Mouse (Mus musculus): Measurements from ENCODE around the gene Pdlim1.
"Not testable (repeated sequence)": the region's sequence is repeated elsewhere in the genome, so short reads cannot be mapped to it uniquely, and the experiment has no call there.

Pdlim1 gene

GRCm38 (mm10) chr19:40248476-40248875, 23.2 kb downstream of the Pdlim1 start:
- ATAC-seq (ENCODE audit: insufficient number of reproducible peaks, low FRiP score, low TSS enrichment) = no peak

GRCm38 (mm10) chr19:40247268-40247666, 24.4 kb downstream of the Pdlim1 start:
- no peak for ATAC-seq (ENCODE audit: insufficient number of reproducible peaks, low FRiP score, low TSS enrichment)

GRCm38 (mm10) chr19:40246646-40247267, 24.9 kb downstream of the Pdlim1 start:
- ATAC-seq (ENCODE audit: insufficient number of reproducible peaks, low FRiP score, low TSS enrichment) = no peak

- ATAC-seq (ENCODE audit: insufficient number of reproducible peaks, low FRiP score, low TSS enrichment) = no peak
Measured at GRCm38 (mm10) chr19:40240838-40241689, 30.6 kb downstream of the Pdlim1 start.

DNA sequence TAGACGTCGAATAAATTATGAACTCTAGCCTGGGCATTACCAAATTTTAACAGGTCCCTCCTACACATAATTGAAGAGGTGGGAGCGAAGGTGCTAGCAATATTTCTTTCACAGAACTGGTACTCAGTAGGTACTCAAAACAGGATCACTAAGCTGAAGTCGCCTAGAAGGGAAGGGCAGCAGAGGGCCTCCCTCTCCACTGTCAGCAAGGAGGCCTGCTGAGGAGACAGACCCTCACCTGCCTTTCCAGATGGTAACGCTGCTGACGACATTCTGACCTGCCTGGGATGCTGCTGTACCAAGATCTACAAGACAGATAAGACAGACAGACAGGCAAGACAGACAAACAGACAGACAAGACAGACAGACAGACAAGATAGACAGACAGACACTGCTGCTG, 31.3 kb downstream of the Pdlim1 start:
- ATAC-seq (ENCODE audit: insufficient number of reproducible peaks, low FRiP score, low TSS enrichment) = no peak

GRCm38 (mm10) chr19:40238175-40238850, 33.3 kb downstream of the Pdlim1 start:
- no peak for ATAC-seq (ENCODE audit: insufficient number of reproducible peaks, low FRiP score, low TSS enrichment)

- ATAC-seq (ENCODE audit: insufficient number of reproducible peaks, low FRiP score, low TSS enrichment) = no peak
Measured at GRCm38 (mm10) chr19:40232560-40232959, 39.1 kb downstream of the Pdlim1 start.

- no peak for ATAC-seq (ENCODE audit: insufficient number of reproducible peaks, low FRiP score, low TSS enrichment)
Measured at GRCm38 (mm10) chr19:40231825-40232541, 39.7 kb downstream of the Pdlim1 start.

- ATAC-seq (ENCODE audit: insufficient number of reproducible peaks, low FRiP score, low TSS enrichment) = no peak
Measured at GRCm38 (mm10) chr19:40231074-40231738, 40.4 kb downstream of the Pdlim1 start.

DNA sequence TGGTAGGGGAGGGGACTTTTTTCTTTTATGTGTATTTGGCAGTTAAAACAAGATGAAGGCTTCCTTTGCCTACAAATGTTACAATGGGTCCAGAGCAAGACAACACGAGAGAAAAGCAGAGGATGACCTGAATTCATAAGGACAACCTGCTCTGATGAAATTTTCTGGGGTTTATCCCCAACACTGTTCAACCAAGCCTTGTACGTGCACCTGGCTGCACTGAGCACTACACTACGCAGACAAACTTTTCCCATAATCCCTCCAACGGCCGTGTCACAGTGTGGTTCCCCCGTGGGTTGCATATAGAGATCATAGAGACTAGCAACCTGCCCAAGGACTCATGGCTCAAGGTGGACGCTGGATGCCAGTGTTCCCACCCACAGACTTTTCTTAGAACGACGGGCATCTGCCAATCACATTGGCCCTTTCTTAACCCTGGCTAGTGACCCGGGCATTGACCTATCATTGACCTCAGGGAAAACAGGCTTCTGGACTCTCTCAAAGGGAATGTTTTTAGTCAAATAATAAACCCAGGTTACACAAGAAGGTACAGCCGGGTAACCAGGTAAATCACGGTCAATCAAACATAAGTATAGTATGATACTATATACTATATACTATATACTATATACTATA, 45.0 kb downstream of the Pdlim1 start:
- no peak for ATAC-seq (ENCODE audit: insufficient number of reproducible peaks, low FRiP score, low TSS enrichment)

GRCm38 (mm10) chr19:40225761-40226110, 45.9 kb downstream of the Pdlim1 start:
- ATAC-seq (ENCODE audit: insufficient number of reproducible peaks, low FRiP score, low TSS enrichment) = no peak

DNA sequence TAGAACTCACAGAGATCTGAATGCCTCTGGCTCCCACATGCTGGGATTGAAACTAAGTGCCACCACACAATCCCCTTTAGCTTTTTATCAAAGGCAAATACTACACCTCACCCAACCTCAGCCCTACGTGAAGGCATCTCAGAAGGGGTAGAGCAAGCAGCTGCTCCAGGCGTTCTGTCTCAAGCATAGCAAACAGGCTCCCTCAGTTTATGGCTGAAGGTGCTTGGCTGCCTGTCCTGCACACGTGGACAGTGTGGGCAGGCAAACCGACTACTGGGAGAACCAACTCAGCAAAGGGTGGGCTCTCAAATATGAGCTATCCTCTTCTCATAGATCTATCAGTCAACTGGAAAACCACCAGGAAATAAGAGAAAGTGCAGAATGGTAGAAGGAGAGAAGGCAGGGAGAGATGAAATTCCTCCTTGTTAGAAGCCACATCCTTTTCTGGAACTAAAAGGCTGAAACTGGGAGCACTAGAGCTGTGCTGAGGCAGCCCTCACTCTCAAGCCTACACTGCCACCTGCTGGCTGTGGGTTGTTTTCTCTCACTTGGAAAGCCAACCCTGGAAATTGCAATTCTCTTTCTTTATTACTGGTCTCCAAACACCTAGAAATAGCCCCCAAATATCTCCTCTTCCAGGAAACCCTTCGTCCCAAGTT, 46.4 kb downstream of the Pdlim1 start:
- peak; percentile 58; the same call in 1 of the 2 replicates for ATAC-seq (ENCODE audit: insufficient number of reproducible peaks, low FRiP score, low TSS enrichment)

DNA sequence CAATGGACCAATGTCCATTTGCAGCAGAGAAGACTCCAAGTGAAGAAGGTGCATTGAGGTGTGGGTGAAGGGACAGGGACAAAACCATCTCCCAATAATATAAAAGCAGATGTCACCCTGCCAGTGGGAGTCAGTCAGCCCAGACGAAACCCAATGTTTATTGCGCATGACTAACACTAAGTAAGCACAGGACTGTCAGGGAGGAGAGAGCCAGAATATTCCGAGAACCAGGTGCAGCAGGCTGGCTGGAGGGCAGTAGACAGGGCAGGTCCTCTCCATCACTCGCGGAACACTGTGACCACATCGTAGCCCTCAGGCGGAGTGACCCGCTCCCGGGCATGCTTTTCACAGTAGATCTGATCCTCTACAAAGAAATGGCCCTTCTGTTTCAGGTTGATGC, 49.3 kb downstream of the Pdlim1 start:
- ATAC-seq (ENCODE audit: insufficient number of reproducible peaks, low FRiP score, low TSS enrichment) = not testable (repeated sequence)

DNA sequence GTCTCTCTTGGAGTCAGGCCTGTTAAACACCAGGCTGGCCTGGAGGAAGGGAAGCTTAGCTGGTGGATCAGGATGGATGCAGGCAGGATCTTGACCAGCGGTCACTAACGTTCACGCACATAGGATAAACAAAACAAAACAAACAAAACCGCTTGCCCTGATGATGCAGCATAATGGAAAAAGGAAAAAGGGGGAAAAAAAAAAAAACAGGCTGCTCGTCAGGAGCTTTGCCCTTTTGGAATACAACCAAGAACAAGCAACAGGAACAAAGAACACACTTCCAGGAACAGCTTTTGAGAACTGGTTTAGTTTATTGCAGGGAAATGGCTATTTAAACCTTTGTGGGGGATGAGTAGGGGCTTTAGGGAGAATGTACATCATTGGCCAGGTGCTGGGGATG, 50.8 kb downstream of the Pdlim1 start:
- no peak for ATAC-seq (ENCODE audit: insufficient number of reproducible peaks, low FRiP score, low TSS enrichment)

GRCm38 (mm10) chr19:40202947-40203346, 68.7 kb downstream of the Pdlim1 start:
- ATAC-seq (ENCODE audit: insufficient number of reproducible peaks, low FRiP score, low TSS enrichment) = not testable (repeated sequence)

GRCm38 (mm10) chr19:40190596-40190995, 81.0 kb downstream of the Pdlim1 start:
- ATAC-seq (ENCODE audit: insufficient number of reproducible peaks, low FRiP score, low TSS enrichment) = no peak

DNA sequence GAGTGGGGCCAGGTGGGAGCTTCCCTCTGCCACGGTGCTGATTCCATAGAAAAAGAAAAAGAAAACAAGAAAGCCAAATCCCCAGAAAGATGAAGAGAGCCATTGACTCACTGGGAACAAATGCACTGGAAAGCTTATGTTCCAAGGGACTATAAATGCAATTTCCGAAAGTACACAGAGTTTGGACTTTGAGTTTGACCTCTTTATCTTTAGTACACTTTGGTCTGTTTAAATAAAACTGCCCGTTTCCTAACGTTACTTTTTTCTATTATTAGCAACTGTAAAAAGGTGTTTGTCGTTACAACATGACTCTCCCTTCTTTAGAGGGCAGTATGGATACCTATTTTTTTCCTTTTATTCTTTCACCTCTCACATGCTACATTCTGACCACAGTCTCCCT, 84.5 kb downstream of the Pdlim1 start, which contains the start of gene Cyp2c70:
Cyp2c70 (minus strand) TSS at position 174 of the 400 bp plus-strand sequence.
- ATAC-seq (ENCODE audit: insufficient number of reproducible peaks, low FRiP score, low TSS enrichment) = no peak

DNA sequence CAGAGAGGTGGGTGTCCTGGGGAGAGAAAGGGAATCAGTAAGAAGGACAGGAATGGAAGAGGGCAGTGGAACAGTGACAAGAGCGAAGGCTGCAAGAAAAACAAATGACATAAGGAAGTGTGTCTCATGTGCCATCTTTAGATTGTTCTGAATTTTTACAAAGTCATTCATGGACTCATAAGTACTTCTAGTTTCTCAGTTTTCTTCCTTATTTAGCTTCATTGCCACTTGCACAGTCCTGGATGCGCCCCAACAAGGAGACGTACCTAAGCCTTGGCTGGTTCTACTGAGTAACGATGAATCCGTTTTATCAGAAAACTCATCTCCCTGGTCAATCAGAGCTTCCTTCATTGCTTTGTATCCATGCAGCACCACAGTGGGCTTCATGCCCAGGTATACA, 88.0 kb downstream of the Pdlim1 start:
- no peak for ATAC-seq (ENCODE audit: insufficient number of reproducible peaks, low FRiP score, low TSS enrichment)

- ATAC-seq (ENCODE audit: insufficient number of reproducible peaks, low FRiP score, low TSS enrichment) = no peak
Measured at GRCm38 (mm10) chr19:40178311-40178710, 93.3 kb downstream of the Pdlim1 start.
